Mouse (Mus musculus) liver, embryonic 11.5 days (tissue): Measurements from ENCODE around the gene Ntrk3. TPM values are rescaled to one million over a fixed set of nuclear protein-coding genes. Genes with fewer than 3 reads are reported as not detected.

Source experiments
- ATAC-seq: fragments of 200-750 bp; cut with Nextera tagmentation; replicated peaks from 2 replicates; pipeline ENCODE4 v1.8.0; 2017; ENCODE audit warnings: moderate number of reproducible peaks, mild to moderate bottlenecking, moderate TSS enrichment, moderate library complexity; ENCODE audit not compliant: low FRiP score
- DNase-seq: peaks from one replicate; pipeline ENCODE4 v3.0.0-alpha.2; 2017; ENCODE audit warnings: low spot score
- H3K27ac ChIP-seq: fragments of 300-500 bp; sonication (generic); 2 replicates; pipeline ENCODE4 v1.5.1; 2014; ENCODE audit warnings: mild to moderate bottlenecking, low read depth, low read length, control low read depth
- H3K27me3 ChIP-seq: fragments of 300-500 bp; sonication (generic); replicated peaks from 2 replicates; pipeline ENCODE4 v1.6.1; 2014; ENCODE audit warnings: low read length, mixed read lengths; ENCODE audit not compliant: control insufficient read depth, insufficient read depth
- H3K36me3 ChIP-seq: fragments of 300-500 bp; sonication (generic); 2 replicates; pipeline ENCODE4 v1.6.1; 2014; ENCODE audit warnings: mild to moderate bottlenecking, low read length, moderate library complexity, mixed read lengths; ENCODE audit not compliant: control insufficient read depth, insufficient read depth
- H3K4me1 ChIP-seq: fragments of 300-500 bp; sonication (generic); replicated peaks from 2 replicates; pipeline ENCODE4 v1.6.1; 2014; ENCODE audit warnings: low read length, mixed read lengths; ENCODE audit not compliant: control insufficient read depth, insufficient read depth
- H3K4me2 ChIP-seq: fragments of 300-500 bp; sonication (generic); 2 replicates; pipeline ENCODE4 v1.6.1; 2014; ENCODE audit warnings: mild to moderate bottlenecking, control low read depth, moderate library complexity
- H3K4me3 ChIP-seq: fragments of 300-500 bp; sonication (generic); 2 replicates; pipeline ENCODE4 v1.5.1; 2014; ENCODE audit warnings: low read depth, low read length, control low read depth
- H3K9ac ChIP-seq: fragments of 300-500 bp; sonication (generic); 2 replicates; pipeline ENCODE4 v1.6.1; 2014; ENCODE audit warnings: low read depth, low read length, control low read depth
- H3K9me3 ChIP-seq: fragments of 300-500 bp; sonication (generic); 2 replicates; pipeline ENCODE4 v1.6.1; 2016; ENCODE audit warnings: low read length, inconsistent platforms, mixed read lengths; ENCODE audit not compliant: control insufficient read depth
- WGBS: fragments of 180-500 bp; shearing (Covaris S2); extraction: QIAGEN DNeasy Blood & Tissue Kit; methylation state at CpG from one replicate; pipeline ENCODE4 v1.1.7; 2014; 5-methylcytosine and 5-hydroxymethylcytosine counted together
- polyA plus RNA-seq: library from polyadenylated mRNA; unstranded; fragments of >200 nt; fragmentation: Nextera tagmentation; extraction: Ambion mirVana; gene quantifications from 2 replicates; pipeline ENCODE4 v1.2.1, GENCODE M21; 2014

The Ntrk3 gene
- polyA plus RNA-seq, 1 experiment from 2014 or later = 2.3 TPM

- Histone ChIP-seq H3K9ac (no peak overlapping the region), H3K9me3 (no peaks in the 10 kb centered on the region), H3K4me2 (no peak overlapping the region), H3K36me3 (no peaks in the 10 kb centered on the region), H3K4me1 (no peaks in the 10 kb centered on the region), H3K4me3 (no peak overlapping the region), H3K27ac (no peak overlapping the region), H3K27me3 (peaks cover 41% of the 10 kb centered on the region)
- DNase-seq = no peak
- no peak for ATAC-seq
- WGBS = 6% methylated on average over 3 of the region's 3 CpGs
These were observed 153.3 kb downstream of the Ntrk3 start for GRCm38 (mm10) chr7:78584499-78584898.

DNA sequence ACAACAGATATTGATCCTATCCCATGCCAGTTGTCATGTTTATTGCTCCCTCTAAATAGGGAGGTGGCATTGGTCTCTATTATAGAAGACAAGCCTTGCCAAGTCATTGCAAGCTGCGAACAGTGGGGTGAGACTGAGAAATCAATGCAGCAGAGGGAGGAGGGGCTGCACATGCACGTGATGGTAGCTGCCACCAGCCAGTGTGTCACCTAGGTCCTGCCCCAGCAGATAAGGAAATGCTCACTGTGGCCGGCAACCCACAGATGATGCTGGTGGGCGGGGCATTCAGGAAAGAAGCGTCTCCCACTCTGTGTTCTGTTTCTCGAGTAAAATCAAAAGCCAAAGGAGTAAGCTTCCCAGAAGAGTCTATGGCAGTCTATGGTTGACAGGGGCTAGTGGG is 154.1 kb downstream of the Ntrk3 start:
- no peaks in the 10 kb centered on the region for H3K36me3 ChIP-seq
- no peak for ATAC-seq
- no peak overlapping the region for H3K4me3 ChIP-seq
- H3K4me2 ChIP-seq = no peak overlapping the region
- H3K4me1 ChIP-seq = no peaks in the 10 kb centered on the region
- DNase-seq = no peak
- peaks cover 49% of the 10 kb centered on the region for H3K27me3 ChIP-seq
- H3K9me3 ChIP-seq = no peaks in the 10 kb centered on the region
- 27% methylated on average over 6 of the region's 6 CpGs for WGBS
- H3K27ac ChIP-seq = no peak overlapping the region
- no peak overlapping the region for H3K9ac ChIP-seq

DNA sequence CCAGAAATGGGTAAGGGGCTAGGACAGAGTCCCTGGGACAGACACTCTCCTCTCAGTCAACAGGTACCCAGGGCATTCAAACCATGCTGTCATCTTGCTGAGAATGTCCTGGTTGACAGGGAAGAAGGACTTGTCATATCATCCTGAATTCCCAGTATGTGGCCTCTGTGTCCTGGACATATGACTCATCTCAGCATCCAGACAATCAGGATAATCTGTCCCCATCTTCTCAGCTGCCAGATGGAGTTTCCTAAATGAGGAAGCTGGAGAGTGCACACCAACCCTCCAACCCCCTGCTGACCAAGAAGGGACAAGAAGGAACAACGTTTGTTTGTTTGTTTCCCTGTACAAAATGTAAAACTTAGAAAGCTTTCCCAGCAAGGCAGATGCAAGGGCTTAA is 156.5 kb downstream of the Ntrk3 start:
- ATAC-seq (no peak), DNase-seq (no peak)
- H3K27ac ChIP-seq = no peak overlapping the region
- no peaks in the 10 kb centered on the region for H3K36me3 ChIP-seq
- no peak overlapping the region for H3K4me2 ChIP-seq
- WGBS = 32% methylated on average over 1 of the region's 1 CpGs
- no peaks in the 10 kb centered on the region for H3K9me3 ChIP-seq
- H3K27me3 ChIP-seq = peaks cover 70% of the 10 kb centered on the region
- H3K4me1 ChIP-seq = no peaks in the 10 kb centered on the region
- H3K4me3 ChIP-seq = no peak overlapping the region
- no peak overlapping the region for H3K9ac ChIP-seq

DNA sequence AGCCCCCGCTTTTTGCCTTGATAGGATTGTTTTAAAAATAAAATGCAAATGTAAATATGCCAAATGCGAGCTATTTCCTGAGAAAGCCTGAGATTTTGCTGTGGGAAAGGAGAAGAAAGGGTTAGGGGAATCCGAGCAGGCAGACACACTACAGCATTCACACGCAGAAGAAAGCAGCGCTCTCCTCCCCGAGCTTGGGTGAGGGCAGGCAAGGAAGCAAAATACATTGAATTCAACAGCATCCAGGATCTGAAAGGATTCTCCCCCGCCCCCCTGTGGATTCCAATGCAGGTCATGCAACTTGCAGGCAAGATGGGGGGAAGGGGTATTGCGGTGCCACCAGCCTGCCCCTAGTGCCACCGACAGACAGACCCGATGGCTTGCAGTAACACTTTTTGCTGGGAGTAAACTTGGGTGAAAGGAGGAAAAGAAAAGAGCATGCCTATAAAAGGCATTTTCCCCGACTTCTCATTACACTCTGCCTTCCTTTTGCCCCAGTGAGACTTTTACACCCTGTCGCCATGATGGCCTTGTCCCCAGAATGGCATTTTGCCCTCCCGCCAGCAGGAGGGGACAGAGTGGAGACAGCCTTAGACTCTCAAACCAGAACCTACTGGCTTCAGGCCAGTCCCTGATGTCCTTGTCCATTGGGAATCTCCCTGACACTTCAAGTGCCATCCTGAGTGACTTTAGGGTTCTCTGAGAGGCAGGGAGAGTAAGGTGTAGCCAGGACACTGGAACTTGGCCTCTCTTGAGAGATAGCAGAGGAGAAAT is 158.2 kb downstream of the Ntrk3 start:
- no peak for ATAC-seq
- WGBS = 6% methylated on average over 13 of the region's 13 CpGs
- Histone ChIP-seq H3K36me3 (no peaks in the 10 kb centered on the region), H3K4me3 (peak overlapping the region; percentile 46; the same call in 1 of the 2 replicates), H3K9me3 (no peaks in the 10 kb centered on the region), H3K27ac (no peak overlapping the region), H3K27me3 (peaks cover 82% of the 10 kb centered on the region), H3K4me2 (peak overlapping the region; percentile 61), H3K4me1 (no peaks in the 10 kb centered on the region), H3K9ac (no peak overlapping the region)
- DNase-seq = no peak

GRCm38 (mm10) chr7:78578461-78579359 is 159.1 kb downstream of the Ntrk3 start:
- DNase-seq (peak; percentile 41), ATAC-seq (no peak)
- Histone ChIP-seq H3K27ac (no peak overlapping the region), H3K4me3 (peak overlapping the region; percentile 46), H3K4me1 (no peaks in the 10 kb centered on the region), H3K36me3 (no peaks in the 10 kb centered on the region), H3K4me2 (peak overlapping the region; percentile 61), H3K9ac (no peak overlapping the region), H3K27me3 (peaks cover 83% of the 10 kb centered on the region), H3K9me3 (no peaks in the 10 kb centered on the region)
- WGBS = under 1% methylated on average over 51 of the region's 66 CpGs

DNA sequence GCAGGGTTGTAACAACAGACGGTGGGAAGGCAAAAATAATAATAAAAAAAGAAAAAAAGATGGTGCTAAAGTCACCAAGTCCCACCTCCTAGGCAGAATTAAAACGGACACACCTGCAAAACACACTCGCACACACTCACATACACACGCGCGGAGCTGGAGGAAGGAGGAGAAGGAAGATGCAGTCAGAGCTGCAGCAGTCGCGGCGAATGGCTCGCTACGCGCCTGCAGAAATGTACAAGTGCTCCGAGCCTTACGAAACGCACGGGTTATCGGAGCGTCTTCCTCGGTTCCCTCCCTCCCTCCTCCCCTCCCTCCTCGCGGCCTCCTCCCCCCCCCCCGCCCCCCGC is 159.7 kb downstream of the Ntrk3 start:
- Histone ChIP-seq H3K4me1 (no peaks in the 10 kb centered on the region), H3K9me3 (no peaks in the 10 kb centered on the region), H3K9ac (no peak overlapping the region), H3K27me3 (peaks cover 83% of the 10 kb centered on the region), H3K4me2 (peak overlapping the region; percentile 61), H3K36me3 (no peaks in the 10 kb centered on the region), H3K4me3 (peak overlapping the region; percentile 46), H3K27ac (no peak overlapping the region)
- DNase-seq = peak; percentile 42
- WGBS = under 1% methylated on average over 19 of the region's 23 CpGs
- ATAC-seq = no peak

- DNase-seq (peak; percentile 47), ATAC-seq (no peak)
- Histone ChIP-seq H3K4me1 (no peaks in the 10 kb centered on the region), H3K9me3 (no peaks in the 10 kb centered on the region), H3K4me2 (peak overlapping the region; percentile 61), H3K4me3 (peak overlapping the region; percentile 46), H3K36me3 (no peaks in the 10 kb centered on the region), H3K9ac (no peak overlapping the region), H3K27ac (no peak overlapping the region), H3K27me3 (peaks cover 79% of the 10 kb centered on the region)
- WGBS = under 1% methylated on average over 49 of the region's 49 CpGs
These were observed 160.2 kb downstream of the Ntrk3 start for GRCm38 (mm10) chr7:78577462-78578110.

DNA sequence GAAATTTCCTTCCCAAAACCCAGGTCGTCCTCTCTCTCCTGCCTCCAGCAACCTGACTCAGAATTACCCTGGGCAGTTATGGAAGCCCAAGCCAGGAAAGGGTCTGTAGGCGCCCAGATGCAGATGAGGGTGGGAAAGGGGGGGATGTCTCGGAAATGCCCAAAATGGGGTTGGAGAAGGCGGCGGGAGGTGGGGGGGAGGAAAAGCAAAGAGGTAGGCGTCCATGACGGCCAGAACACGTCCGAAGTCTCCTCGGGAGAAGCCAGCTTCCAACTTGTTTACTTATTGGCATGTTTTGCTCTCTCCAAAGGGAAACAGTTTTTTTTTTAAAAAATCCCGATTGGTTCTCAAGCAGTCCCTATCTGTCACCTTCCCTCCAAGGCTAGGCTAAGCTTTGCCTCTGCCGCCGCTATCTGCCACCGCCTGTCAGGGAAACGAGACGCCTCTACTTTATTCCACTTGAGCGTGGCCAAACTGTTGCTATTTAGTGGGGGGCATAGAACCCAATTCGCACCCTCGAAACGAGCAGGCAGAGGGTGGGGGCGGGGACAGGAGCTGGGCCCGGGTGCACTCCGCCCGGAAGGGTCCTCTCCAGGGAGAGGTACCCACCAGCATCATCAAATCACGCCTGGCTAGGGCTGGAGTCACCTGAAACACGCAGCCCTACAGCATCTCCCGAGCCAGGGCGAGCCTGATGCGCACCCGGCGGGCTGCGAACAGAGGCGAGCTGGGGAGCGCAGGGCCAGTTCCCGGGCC is 160.9 kb downstream of the Ntrk3 start:
- Histone ChIP-seq H3K4me2 (peak overlapping the region; percentile 61), H3K4me3 (peak overlapping the region; percentile 46)
- no peak for DNase-seq

More for the DNA sequence above, 160.9 kb downstream of the Ntrk3 start:
- H3K4me1 ChIP-seq = no peaks in the 10 kb centered on the region
- WGBS = 2% methylated on average over 35 of the region's 35 CpGs
- H3K9ac ChIP-seq = no peak overlapping the region
- no peak for ATAC-seq
- H3K36me3 ChIP-seq = no peaks in the 10 kb centered on the region
- H3K27me3 ChIP-seq = peaks cover 72% of the 10 kb centered on the region
- H3K27ac ChIP-seq = no peak overlapping the region
- H3K9me3 ChIP-seq = no peaks in the 10 kb centered on the region
